Mouse (Mus musculus): ENCODE results near the gene Tomm20.
"Not testable (repeated sequence)": the region's sequence is repeated elsewhere in the genome, so short reads cannot be mapped to it uniquely, and the experiment has no call there.

The Tomm20 gene

GRCm38 (mm10) chr8:126919255-126919654, 26.4 kb downstream of the Tomm20 start:
- no peak for DNase-seq (ENCODE audit: low read depth, low spot score)

GRCm38 (mm10) chr8:126918356-126918755, 27.3 kb downstream of the Tomm20 start:
- no peak for DNase-seq (ENCODE audit: low read depth, low spot score)

GRCm38 (mm10) chr8:126917179-126917905, 28.3 kb downstream of the Tomm20 start:
- DNase-seq (ENCODE audit: low read depth, low spot score): peak; percentile 26

GRCm38 (mm10) chr8:126916611-126917010, 29.0 kb downstream of the Tomm20 start:
- DNase-seq (ENCODE audit: low read depth, low spot score): no peak

GRCm38 (mm10) chr8:126914609-126915375, 30.9 kb downstream of the Tomm20 start:
- DNase-seq (ENCODE audit: low read depth, low spot score): no peak

GRCm38 (mm10) chr8:126914107-126914490, 31.5 kb downstream of the Tomm20 start:
- not testable (repeated sequence) for DNase-seq (ENCODE audit: low read depth, low spot score)

GRCm38 (mm10) chr8:126913241-126914106, 32.2 kb downstream of the Tomm20 start:
- no peak for DNase-seq (ENCODE audit: low read depth, low spot score)

- DNase-seq (ENCODE audit: low read depth, low spot score): no peak
Observed at GRCm38 (mm10) chr8:126909371-126909802, 36.3 kb downstream of the Tomm20 start.

GRCm38 (mm10) chr8:126908805-126909204, 36.8 kb downstream of the Tomm20 start:
- DNase-seq (ENCODE audit: low read depth, low spot score): no peak

GRCm38 (mm10) chr8:126907968-126908367, 37.7 kb downstream of the Tomm20 start:
- no peak for DNase-seq (ENCODE audit: low read depth, low spot score)

- DNase-seq (ENCODE audit: low read depth, low spot score): no peak
Observed at GRCm38 (mm10) chr8:126907374-126907773, 38.3 kb downstream of the Tomm20 start.

- DNase-seq (ENCODE audit: low read depth, low spot score): peak; percentile 56
Observed at GRCm38 (mm10) chr8:126905387-126905786, 40.3 kb downstream of the Tomm20 start.

- DNase-seq (ENCODE audit: low read depth, low spot score): no peak
Observed at GRCm38 (mm10) chr8:126903927-126904326, 41.7 kb downstream of the Tomm20 start.

- no peak for DNase-seq (ENCODE audit: low read depth, low spot score)
Observed at GRCm38 (mm10) chr8:126903224-126903895, 42.3 kb downstream of the Tomm20 start.

- DNase-seq (ENCODE audit: low read depth, low spot score): no peak
Observed at GRCm38 (mm10) chr8:126901612-126902011, 44.0 kb downstream of the Tomm20 start.

GRCm38 (mm10) chr8:126901049-126901448, 44.6 kb downstream of the Tomm20 start:
- DNase-seq (ENCODE audit: low read depth, low spot score): no peak

- peak; percentile 57 for DNase-seq (ENCODE audit: low read depth, low spot score)
Observed at GRCm38 (mm10) chr8:126895133-126895532, 50.5 kb downstream of the Tomm20 start.

GRCm38 (mm10) chr8:126887639-126888006, 58.0 kb downstream of the Tomm20 start:
- no peak for DNase-seq (ENCODE audit: low read depth, low spot score)

GRCm38 (mm10) chr8:126886741-126887638, 58.7 kb downstream of the Tomm20 start:
- no peak for DNase-seq (ENCODE audit: low read depth, low spot score)
